Mouse (Mus musculus): ENCODE results near the gene Trim2.

The Trim2 gene

DNA sequence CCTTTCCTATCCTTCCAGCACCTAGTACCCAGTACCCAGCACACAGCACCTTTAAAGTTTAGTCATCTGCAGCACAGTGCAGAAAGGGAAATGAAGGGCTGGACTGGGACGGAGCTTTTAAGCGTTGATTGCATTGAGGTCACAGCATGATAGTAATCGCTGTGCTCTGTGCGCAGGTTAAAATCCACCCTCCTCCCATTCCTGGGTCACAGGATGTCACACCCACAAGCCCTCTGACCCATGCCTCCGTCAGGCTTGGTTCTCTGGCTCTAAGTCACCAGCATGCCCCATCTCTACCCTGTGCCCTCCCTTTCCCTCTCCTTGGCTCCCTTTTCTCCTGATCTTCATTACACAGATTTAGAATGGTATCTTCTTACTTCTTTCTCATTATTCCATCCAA lies 20.4 kb downstream of the Trim2 start:
- no peak for DNase-seq (ENCODE audit: low read depth)

DNA sequence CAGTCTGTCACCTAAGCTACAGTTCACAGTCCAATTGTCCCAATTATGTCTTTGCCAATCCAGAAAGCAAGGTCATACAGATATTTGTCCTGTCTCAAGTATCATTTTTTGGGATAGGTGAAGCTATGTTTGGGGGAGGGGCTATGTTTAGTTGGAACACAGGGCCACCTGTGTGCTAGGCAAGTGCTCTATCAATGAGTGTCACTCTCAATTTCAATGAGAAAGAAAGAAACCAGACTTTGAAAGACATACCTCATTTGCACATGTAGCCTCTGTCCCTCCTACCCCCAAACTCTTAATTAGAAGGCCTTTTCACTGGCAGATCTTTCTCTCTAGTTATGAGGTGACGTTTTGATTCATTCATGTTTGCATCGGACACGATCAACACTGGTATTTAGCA lies 21.9 kb downstream of the Trim2 start:
- no peak for DNase-seq (ENCODE audit: low read depth)

DNA sequence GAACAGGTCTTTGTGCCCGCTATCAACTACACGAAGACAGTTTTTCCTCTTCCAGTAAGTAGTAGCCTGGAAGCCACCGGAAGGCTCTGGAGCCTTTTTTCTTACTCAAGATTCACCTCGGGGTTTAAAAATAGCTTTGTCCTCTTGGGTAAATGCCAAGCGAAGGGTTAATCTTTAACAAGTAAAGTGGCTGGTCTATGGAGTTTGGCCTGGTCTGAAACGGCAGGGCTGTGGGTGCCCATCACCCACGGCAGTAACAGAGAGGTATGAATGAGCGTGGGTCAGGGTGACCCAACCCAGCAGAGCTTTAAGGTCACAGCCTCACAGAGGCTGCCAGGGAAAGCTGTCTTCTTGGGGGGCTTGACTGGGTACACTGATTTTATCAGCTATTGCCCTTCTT lies 23.2 kb downstream of the Trim2 start:
- DNase-seq (ENCODE audit: low read depth): no peak

DNA sequence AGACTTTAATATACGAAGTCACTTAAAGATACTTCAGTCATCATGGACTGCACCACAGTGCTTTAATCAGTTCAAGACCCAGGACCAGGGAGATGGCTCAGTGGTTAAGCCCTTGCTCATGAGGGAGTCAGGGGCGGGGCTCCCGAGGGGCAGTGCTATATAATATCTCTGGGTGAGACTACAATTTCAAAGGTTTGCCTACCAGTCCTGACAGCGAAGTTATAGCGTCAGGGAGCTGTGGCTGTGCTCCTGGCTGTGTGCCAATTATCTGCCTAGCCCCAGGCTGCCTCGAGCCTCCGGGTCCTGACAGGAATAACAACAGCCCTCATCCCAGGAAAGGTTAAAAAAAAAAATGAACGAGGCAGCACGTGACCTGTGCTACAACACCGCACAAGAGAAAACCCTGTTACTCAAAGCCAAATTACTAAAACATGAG lies 24.7 kb downstream of the Trim2 start:
- no peak for DNase-seq (ENCODE audit: low read depth)

DNA sequence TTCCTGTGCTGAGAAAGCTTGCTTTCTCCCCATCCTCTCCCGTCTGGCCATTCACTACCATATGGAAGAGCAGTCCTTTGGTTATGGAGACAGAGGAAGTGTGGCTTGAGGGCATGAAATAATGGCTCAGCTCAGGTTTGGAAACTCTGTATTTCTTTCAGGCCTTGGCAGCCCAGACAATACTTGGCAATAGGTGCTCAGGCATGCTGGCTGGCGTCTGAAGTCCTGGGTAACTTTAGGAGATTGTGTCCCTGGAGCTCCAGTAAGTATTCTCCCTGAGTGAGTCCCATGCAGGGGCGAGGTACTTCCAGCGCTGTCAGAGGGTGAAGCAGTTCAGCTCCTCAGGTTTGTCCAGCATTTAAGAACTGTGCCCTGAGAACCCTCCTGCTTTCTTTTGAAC lies 27.9 kb downstream of the Trim2 start:
- DNase-seq (ENCODE audit: low read depth): no peak

DNA sequence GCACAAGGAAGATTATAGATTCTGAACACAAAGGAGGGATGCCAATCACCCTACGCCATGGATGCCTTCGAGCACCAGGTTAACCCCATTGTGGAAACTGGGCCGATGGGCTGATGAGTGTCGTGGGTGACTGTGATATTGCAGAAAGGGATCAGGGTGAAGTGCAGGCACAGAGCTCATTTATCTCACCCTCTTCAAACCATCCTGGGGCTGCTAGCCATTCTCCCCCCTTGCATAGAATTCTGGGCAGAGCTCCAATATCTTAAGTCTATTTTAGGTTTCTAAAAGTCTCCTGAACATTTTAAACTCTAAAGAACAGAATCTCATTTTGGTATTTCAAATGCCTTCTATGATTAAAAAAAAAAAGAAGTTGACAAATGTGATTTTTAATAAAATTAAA lies 31.6 kb downstream of the Trim2 start:
- no peak for DNase-seq (ENCODE audit: low read depth)

DNA sequence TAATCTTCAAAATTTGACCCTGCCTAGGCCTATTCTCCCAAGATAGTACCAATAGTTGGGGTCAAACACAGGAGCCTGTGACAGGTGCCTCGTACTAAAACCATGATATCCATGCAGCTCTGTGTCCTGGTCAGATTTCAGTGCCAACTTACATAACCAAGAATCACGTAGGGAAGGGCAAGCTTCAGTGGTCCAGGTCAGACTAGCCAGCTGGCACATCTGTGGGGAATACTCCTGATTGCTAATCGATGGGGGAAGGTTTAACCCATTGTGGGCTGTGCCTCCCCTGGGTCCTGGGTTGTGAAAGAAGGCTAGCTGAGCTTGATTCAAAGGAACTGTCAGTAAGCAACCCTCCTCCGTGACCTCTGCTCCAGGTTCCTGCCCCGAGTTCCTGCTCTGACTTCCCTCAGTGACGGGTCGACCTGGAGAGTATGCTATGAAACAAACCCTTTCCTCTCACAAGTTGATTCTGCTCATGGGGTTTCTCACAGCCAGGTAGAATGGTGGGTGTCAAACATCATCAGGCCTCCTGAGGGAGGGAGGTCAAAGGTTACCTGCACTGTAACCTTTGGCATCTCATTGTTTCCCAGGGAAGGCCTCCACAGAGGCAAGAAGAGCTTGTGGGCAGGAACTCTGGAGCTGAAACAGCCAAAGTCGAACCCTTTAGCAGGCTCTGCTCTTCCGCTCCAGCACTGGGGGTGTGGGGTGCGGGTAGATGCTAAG lies 34.2 kb downstream of the Trim2 start:
- DNase-seq (ENCODE audit: low read depth): no peak

DNA sequence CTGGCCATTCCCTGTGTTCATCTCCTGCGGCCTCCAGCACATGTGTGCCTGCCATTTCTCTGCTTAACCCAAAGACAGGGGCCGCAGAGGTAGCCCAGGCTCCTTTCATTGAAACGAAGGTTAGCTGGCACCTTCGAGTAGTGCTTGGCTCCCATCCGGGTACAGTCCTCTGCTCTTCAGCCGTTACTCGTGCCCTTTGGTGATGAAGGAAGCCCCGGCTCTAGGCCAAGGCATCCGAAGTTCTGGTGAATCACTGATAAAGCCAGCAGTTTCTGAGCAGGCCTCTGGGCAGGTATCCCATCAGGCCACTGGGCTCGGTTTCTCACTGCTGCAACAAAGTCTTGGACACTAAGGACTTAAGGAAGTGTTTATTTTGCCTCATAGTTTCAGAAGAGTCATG lies 34.9 kb downstream of the Trim2 start:
- DNase-seq (ENCODE audit: low read depth): no peak

DNA sequence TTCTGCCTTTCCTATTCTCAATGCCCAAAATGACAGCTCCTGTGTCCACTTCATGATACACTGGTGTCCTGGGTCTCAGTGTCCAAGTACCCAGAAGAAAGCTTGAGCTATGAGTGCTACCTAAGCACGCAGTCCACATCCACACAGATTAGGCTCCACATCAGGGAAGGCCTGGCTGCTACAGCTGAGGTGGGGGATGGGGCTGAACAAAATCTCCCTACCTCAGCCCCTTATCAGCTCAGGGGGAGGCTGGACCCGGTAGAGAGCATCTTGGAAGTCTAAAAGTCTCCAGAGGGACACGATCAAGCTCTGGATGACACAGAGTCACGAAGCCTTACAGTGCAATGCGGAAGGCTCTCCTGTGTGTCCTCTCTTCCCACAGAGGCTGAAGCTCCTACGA lies 35.6 kb downstream of the Trim2 start:
- no peak for DNase-seq (ENCODE audit: low read depth)

DNA sequence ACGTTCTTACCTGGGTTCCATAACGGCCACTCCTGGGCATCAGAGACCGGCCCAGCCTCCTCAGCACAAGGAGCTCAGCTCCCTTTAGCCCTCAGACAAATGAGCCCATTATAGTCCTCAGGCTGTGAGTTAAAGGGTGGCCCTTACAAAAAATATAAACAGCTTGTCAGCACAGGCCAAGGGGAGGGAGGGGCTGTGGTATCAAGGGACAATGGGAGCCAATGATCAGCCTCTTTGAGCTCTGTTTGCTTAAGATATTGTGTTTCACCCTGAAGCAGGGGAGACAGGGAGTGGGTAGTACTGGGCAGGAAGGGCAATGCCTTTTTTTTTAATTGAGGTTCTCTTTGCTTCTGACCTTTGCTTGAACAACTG lies 36.1 kb downstream of the Trim2 start:
- DNase-seq (ENCODE audit: low read depth): no peak

DNA sequence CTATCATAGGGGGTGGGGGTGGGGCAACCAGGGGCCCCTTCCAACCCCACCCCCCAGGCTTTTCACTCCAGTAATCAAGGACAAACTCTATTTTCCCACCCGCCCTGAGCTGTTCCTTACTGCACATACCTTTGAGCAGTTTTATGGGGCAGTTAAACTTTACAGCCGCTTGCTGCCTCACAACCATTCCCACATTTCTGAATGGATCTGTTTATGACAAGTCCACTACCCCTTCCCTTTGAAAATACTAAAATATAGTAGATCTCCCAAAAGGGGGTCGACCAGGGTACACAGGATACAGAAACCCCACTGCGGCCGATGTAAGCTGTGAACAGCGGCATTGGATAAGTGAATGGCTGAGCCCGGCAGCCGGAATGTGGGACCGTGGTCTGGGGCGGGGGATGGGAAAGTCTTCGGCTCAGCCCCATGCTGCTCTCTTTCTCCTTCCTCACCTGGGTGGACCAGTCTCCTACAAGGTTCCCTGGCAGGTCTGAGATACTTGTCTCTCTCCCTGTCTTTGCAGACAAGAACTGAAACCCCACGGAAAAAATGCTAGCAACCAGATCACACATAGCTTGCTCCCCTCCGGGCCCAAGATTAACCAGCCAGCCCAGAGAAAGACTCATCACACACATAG lies 36.6 kb downstream of the Trim2 start:
- DNase-seq (ENCODE audit: low read depth): no peak

DNA sequence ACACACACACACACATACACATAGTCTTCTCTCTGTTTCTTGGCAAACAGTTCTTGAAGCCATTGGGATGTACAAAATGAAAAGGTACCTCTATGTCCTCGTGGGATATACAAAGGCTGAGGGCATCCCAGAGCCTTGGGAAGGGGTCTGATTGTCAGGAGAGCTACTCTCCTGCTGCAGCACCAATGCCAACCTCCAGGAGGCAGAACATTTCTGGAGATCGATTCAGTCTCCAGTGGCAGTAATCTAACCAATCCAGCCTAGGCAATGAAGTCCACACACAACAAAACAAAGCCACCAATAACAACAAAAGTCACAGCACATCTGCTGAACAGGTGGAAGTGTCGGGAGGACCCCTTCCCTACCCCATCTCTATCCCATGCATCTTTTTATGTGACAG lies 38.2 kb downstream of the Trim2 start:
- DNase-seq (ENCODE audit: low read depth): no peak

DNA sequence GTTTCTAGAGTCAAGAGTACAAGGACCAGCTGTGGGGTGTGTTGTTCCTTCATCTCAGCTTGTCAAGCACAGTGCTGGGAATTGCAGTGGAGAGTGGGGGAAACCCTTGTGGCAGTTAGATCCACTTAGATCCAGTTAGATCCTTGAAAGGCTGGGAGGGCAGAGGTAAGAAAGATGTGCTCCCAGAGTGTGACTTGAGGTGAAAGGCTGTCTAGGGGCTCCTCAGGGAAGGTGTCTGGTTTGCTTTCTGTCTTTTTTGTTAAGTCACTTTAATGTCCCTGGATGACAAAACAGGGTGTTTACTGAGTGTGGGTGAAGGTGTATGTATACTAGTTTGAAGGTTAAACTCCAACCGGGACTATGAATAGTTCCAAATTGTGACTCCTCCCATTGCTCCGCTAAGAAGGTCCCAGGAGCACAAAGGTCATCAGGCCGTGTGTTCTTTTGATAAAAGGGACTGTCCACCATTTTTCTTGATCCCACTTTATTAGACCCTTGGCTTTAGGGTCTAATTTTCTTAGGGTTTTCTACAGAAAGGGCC lies 40.2 kb downstream of the Trim2 start:
- DNase-seq (ENCODE audit: low read depth): no peak

DNA sequence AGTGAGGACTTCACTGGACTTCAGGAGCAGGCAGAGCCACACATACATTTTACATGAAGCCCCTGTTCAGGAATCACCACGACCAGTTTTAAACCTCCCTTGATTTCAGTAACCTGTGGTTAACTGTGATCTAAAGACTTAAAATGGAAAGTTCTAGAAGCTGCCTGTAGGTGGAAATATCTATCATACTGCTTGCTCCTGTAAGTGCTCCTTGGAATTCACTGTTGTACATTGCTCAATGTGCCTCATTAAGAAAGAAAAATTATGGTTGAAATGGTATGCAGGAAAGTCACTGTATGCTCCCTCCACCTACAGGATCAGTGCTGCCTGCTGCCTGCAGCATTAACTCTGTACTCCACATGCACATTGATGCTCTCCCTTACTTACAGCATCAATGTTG lies 41.6 kb downstream of the Trim2 start:
- no peak for DNase-seq (ENCODE audit: low read depth)

DNA sequence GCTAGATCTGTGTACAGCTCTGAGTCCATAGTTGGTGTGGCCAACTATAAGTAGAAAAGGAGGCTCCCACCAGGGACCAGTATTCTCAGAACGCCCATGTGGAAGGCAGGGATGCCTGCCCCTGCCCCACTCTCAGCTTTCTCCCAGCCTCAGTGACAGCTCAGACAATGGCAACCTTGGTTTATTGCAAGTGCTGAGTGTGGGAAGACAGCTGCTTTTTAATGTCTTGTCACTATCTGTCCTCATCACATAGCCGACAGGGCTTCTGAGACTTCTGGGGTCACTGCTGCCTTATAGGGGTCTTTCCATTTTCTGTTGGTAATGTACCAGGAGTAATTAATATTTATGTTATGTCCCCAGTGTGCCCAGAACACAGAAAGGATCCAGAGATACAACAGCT lies 42.3 kb downstream of the Trim2 start:
- DNase-seq (ENCODE audit: low read depth): no peak

DNA sequence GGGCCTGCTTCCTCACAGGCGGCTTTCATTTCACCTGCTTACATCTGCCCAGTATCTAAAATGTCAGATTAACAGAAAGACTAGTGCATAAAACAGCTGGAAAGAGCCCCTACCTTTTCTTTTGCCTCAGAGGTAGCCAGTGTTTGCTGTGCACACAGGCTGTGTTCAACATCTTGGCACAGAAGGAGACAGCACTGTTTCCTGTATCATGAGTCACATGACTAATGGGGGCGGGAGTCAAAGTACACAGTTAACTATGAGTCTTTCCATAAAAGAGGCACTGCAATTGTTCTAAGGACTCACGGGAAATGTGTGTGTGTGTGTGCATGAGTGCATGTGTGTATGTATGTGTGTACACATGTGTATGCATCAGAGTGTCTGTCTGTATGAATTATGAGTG lies 43.9 kb downstream of the Trim2 start:
- no peak for DNase-seq (ENCODE audit: low read depth)

DNA sequence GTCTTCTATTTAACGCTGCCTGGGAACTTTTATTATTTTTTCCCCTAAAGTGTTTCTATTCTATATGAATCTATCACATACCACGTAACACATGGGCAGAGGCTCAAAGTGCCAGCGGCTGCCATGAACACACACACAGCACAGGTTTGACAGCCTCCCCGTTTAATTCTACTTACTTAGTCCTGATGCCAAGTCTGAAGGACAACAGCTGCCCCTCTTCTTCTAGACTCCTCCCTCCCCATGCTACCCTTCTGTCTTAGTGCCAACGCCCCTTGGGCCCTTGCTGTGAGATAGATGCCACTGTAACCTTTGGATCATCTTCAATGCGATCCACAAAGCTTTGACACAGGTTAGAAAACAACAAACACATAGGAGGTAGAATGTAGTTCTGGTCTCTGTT lies 44.8 kb downstream of the Trim2 start:
- no peak for DNase-seq (ENCODE audit: low read depth)

DNA sequence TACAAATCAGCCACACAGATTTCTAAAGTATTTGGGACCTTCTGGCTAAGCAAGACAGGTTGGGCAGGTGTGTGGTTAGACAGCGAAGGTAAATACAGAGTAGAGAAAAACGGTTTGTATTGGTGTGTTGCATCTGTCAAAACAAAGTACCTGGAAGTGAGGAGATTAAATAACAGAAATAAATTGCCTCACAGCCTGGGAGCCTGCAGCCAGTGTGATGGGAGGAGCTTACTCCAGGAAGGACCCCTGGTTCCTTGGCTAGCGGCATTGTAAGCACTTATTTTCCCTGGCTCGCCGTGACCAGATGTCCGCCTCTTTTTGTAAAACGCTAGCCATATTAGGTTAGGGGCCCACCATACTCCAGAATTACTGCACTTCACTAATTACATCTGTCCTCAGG lies 45.8 kb downstream of the Trim2 start:
- DNase-seq (ENCODE audit: low read depth): no peak

DNA sequence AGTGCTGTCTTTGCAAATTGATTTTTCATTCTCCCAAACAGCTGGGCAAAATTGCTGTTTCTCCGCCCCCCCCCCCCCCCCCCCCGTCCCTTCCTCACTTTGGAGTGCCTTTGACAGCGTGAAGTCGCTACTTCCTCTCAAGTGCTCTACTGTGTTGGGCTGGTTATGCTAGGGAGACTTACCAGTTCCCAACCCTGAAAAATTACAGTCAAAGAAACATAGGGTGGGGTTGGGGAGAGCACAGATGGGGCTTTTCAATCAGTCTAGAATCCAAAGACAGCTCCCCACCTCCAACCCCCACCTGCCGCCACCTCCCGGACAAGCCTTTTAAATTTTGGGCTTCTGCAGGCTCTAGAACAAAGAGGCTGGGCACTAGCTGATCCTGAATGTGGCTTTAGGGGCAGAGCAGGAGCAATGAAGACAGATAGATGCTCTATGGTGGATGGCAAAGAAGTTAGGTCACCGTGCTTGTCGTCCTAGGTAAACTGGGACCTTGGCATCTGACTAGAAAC lies 46.6 kb downstream of the Trim2 start:
- no peak for DNase-seq (ENCODE audit: low read depth)

DNA sequence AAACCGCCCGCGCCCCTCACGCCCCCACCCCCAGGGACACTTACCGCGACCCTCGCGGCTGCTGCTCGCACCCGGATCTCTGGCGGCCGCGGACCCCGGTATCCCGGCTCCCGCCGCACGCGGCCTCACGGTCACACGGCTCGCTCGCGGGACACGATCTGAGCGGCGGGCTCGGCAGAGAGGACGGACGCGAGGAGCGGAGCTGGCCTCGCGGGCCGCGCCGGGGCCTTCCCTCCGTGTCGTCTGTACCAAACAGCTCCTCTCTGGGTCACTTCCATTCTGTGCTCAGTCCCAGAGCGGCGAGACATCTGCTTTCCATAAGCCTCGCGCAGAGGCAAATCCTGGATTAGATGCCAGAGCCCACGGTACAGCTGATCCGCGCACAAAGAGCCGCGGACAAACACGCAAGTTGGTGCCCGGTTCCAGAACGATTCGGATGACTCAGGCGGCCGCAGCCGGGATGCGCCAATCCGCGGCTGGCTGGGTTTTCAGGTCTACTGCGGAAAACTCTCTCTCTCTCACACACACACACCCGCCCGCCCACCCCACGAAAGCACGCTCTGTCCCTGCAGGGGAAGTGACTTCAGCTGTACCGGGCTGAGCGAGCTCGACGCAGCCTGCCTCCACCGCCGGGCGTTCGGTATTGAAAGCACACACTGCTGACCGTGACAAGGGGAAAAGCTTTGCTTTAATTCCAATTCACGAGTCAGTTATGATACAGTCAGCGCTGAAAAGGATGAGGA lies 47.2 kb downstream of the Trim2 start:
- DNase-seq (ENCODE audit: low read depth): no peak

DNA sequence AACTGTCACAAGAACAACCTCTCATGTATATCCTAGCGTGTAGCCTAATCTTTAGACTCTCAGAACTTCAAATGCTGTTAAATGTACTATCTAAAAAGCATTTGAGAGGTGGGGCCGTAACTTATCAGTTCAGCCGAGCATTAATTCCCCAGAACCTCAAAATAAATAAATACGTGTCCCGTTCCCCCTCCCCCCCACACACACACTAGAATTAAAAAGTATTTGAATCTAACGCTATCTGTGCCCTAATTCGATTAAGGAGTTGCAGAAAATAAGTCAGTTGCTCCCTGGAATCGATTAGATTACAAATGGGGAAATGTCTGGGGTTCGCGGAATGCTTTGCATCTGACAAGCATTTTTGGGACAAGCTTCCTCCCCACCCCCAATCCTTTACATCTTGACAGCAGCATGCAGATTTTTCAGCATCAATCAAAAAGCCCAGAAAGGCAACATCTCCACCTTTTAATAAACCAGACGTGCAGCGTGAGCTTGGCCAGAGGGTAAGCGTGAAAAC lies 48.1 kb downstream of the Trim2 start:
- DNase-seq (ENCODE audit: low read depth): no peak

DNA sequence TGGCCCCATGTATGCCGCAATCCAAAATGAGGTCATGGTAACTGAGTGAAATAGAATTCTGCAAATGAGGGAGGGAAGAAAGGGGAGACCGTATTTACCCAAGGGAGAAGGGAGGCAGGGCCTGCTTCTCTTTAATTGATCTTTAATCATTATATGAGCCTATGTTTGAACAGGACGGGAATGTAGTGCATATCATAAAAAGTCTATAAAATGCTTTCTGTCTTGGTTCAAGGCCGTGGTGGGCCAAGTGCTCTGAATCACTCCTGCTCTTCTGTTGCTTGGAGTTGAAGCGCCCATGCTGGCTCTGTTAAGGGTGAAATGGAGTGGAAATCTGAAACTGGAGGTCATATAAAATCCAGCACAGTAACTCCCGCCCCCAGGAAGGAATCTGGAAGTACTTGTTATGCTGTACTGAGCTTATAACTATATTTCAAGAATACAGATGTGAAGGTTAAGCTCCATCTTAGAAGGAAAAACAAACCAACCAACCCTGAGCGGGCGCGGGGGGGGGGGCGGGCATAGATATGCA lies 48.6 kb downstream of the Trim2 start:
- DNase-seq (ENCODE audit: low read depth): no peak

DNA sequence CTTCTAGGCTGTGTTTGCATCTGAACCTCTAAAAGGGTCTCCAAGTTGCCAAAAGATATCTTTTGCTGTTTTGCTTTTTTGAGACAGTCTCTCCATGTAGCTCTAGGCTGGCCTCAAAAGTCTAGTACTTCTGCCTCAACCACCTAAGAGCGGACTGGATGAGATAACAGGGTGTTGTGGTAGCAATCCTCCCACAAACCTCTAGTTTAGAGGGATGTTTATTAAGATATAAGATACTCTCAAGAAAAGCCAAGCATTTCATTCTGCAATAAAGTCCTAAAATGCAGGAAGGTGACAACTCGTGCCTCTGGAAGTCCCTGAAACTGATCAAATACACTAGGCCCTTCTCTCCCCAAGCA lies 52.2 kb downstream of the Trim2 start:
- no peak for DNase-seq (ENCODE audit: low read depth)

Measured in c-Kit-positive CD71-positive TER-119-negative erythroid progenitor cells, embryonic 14.5 days (primary cell).